Mouse (Mus musculus) ES-E14 (cell line): ENCODE results near the gene Glis2. TPM values are rescaled to one million over a fixed set of nuclear protein-coding genes. Genes with fewer than 3 reads are reported as not detected.
A peak's percentile ranks its signal among the peaks of the same experiment; 100 is the strongest.

Experiments
- DNase-seq: peaks from one replicate; pipeline ENCODE4 v3.0.0-alpha.2; 2013; ENCODE audit warnings: low read depth, low spot score
- H3K27ac ChIP-seq: 2 replicates; pipeline ENCODE4 v1.5.1; 2012; ENCODE audit warnings: low read depth, mild to moderate bottlenecking, low read length, moderate library complexity, mixed read lengths; ENCODE audit not compliant: poor library complexity, insufficient read depth, severe bottlenecking
- H3K36me3 ChIP-seq: 2 replicates; pipeline ENCODE4 v1.6.1; 2012; ENCODE audit warnings: mild to moderate bottlenecking, low read length, moderate library complexity, mixed read lengths; ENCODE audit not compliant: control insufficient read depth, poor library complexity, insufficient read depth, severe bottlenecking
- H3K4me1 ChIP-seq, 2 experiments: fragments of 150-350 bp in 1 of 2; sonication (generic) in 1 of 2; 2 replicates each; pipeline ENCODE4 v1.6.1; 2012; ENCODE audit warnings: low read length in 2 of 2, mild to moderate bottlenecking in 1 of 2, mixed read lengths in 1 of 2; ENCODE audit not compliant: control insufficient read depth in 2 of 2, insufficient read depth in 2 of 2, poor library complexity in 1 of 2
- H3K4me3 ChIP-seq, 2 experiments: fragments of 150-350 bp in 1 of 2; sonication (generic) in 1 of 2; 2 replicates each; pipeline ENCODE4 v1.5.1; 2012; ENCODE audit warnings: low read length in 2 of 2, low read depth in 1 of 2, mild to moderate bottlenecking in 1 of 2, mixed read lengths in 1 of 2; ENCODE audit not compliant: insufficient read depth in 1 of 2, poor library complexity in 1 of 2, severe bottlenecking in 1 of 2
- H3K9ac ChIP-seq: 2 replicates; pipeline ENCODE4 v1.6.1; 2012; ENCODE audit warnings: low read depth, mild to moderate bottlenecking, low read length, mixed read lengths; ENCODE audit not compliant: poor library complexity, insufficient read depth, severe bottlenecking
- H3K9me3 ChIP-seq: fragments of 150-350 bp; sonication (generic); 2 replicates; pipeline ENCODE4 v1.6.1; 2012; ENCODE audit warnings: low read depth, mild to moderate bottlenecking, low read length; ENCODE audit not compliant: control insufficient read depth, insufficient read depth
- CHD2 ChIP-seq: IDR thresholded peaks from 2 replicates; pipeline ENCODE4 v1.6.1; 2014; ENCODE audit warnings: mild to moderate bottlenecking, low read depth, low read length, inconsistent platforms
- HCFC1 ChIP-seq: IDR thresholded peaks from 2 replicates; pipeline ENCODE4 v1.6.1; 2012; ENCODE audit warnings: low read length, inconsistent platforms, borderline replicate concordance; ENCODE audit not compliant: insufficient read depth
- MAFK ChIP-seq: IDR thresholded peaks from 2 replicates; pipeline ENCODE4 v1.6.1; 2014; ENCODE audit warnings: mild to moderate bottlenecking, low read depth, low read length, inconsistent platforms; ENCODE audit not compliant: insufficient read depth
- ZC3H11A ChIP-seq: IDR thresholded peaks from 2 replicates; pipeline ENCODE4 v1.6.1; 2012; ENCODE audit warnings: low read depth, mild to moderate bottlenecking, inconsistent platforms, low read length, borderline replicate concordance
- ZNF384 ChIP-seq: IDR thresholded peaks from 2 replicates; pipeline ENCODE4 v1.6.1; 2012; ENCODE audit warnings: low read depth, low read length, inconsistent platforms
- in situ Hi-C, 2 experiments: fragments of 600-800 bp; cut with MboI; formaldehyde crosslinking; loops; one replicate each; pipeline ENCODE4 v1.15.1; 2025; ENCODE audit warnings: low sequenced_read_pairs in 2 of 2, inconsistent platforms in 1 of 2; ENCODE audit not compliant: unreplicated experiment in 2 of 2
- total RNA-seq: library from RNA; depleted of rRNA; stranded (reverse); fragments of 300-350 nt; gene quantifications from 2 replicates; pipeline ENCODE4 v1.2.3, GENCODE M21; 2012

The Glis2 gene
- total RNA-seq, 1 experiment = 18.2 TPM

DNA sequence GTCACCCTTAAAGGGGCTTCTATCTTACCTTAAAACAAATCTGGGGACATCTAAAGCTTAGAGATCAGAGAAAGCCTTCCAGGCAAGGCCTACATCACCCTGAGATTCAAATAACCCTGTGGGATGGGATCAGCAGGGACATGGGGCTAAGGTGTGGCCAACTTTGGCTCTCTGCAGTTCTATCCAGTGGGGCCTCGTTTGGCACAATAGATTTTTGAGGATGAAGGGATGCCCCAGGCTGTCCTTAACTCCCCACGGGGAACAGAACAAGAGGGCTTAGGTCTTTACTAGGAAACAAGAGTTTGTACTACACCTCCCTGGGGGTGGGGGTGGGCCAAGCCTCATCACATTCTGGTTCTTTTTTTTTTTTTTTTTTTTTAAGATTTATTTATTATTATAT, 64.8 kb downstream of the Glis2 start:
- H3K9ac ChIP-seq = peak overlapping the region; percentile 42; the same call in 1 of the 2 replicates
- in situ Hi-C loops = no loop called here
- no peak for DNase-seq

DNA sequence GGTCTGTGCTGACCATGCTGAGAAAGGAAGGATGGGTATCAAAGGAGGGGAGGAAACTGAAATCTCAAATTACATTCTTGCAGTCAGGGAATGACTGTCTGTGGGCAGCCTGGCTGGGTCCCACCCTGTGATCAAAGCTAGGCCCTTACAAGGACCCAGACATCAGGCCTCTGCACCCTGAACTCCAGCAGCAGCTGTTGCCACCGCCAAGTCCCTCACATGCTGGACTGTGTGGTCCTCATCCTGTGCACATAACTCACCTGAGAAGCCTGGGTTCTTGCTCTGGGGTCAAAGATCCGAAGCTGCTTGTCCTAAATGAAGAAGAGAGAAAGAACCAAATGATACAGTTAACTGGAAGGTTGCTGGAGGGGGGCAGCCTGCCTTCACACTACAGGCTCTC, 67.1 kb downstream of the Glis2 start:
- TF ChIP-seq HCFC1 (no peak), MAFK (no peak), ZNF384 (no peak), CHD2 (no peak), ZC3H11A (no peak)
- H3K4me3 ChIP-seq = no peak overlapping the region
- H3K36me3 ChIP-seq = peaks cover 1% of the 10 kb centered on the region; the same call in 1 of the 2 replicates
- no peaks in the 10 kb centered on the region for H3K9me3 ChIP-seq
- peaks cover 0 to 14% of the 10 kb centered on the region in 2 experiments; a peak in 2 of 4 replicates for H3K4me1 ChIP-seq
- DNase-seq = no peak
- in situ Hi-C loops = no loop called here
- H3K9ac ChIP-seq = no peak overlapping the region
- no peak overlapping the region for H3K27ac ChIP-seq

More for the DNA sequence above, 64.8 kb downstream of the Glis2 start:
- no peaks in the 10 kb centered on the region for H3K9me3 ChIP-seq
- peak overlapping the region; percentile 24; the same call in 1 of the 2 replicates for H3K27ac ChIP-seq
- peaks cover 0 to 18% of the 10 kb centered on the region in 2 experiments; a peak in 2 of 4 replicates for H3K4me1 ChIP-seq
- H3K36me3 ChIP-seq = peaks cover 8% of the 10 kb centered on the region; the same call in 1 of the 2 replicates
- H3K4me3 ChIP-seq = no peak overlapping the region
- TF ChIP-seq MAFK (no peak), HCFC1 (no peak), ZC3H11A (no peak), CHD2 (no peak)

DNA sequence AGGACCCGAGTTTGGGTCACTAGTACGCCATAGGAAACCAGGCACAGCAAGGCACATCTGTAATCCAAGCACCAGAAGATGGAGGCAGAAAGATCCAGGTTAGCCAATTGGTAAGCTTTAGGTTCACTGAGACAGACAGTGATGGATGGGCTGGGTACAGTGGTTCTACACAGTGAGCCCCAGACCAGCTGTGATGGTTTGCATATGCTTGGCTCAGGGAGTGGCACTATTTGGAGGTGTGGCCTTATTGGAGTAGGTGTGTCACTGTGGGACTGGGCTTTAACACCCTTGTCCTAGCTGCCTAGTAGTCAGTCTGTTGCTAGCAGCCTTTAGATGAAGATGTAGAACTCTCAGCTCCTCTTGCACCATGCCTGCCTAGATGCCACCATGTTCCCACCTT, 69.3 kb downstream of the Glis2 start:
- no peak overlapping the region for H3K4me3 ChIP-seq
- H3K36me3 ChIP-seq = peaks cover 3% of the 10 kb centered on the region; the same call in 1 of the 2 replicates
- DNase-seq = no peak
- H3K9me3 ChIP-seq = no peaks in the 10 kb centered on the region
- no peak overlapping the region for H3K27ac ChIP-seq
- in situ Hi-C loops = no loop called here
- H3K4me1 ChIP-seq = peaks cover 0 to 8% of the 10 kb centered on the region in 2 experiments; a peak in 2 of 4 replicates
- no peak for TF ChIP-seq CHD2
- no peak for TF ChIP-seq ZNF384
- no peak for TF ChIP-seq MAFK
- TF ChIP-seq HCFC1 = no peak
- no peak for TF ChIP-seq ZC3H11A
- no peak overlapping the region for H3K9ac ChIP-seq

DNA sequence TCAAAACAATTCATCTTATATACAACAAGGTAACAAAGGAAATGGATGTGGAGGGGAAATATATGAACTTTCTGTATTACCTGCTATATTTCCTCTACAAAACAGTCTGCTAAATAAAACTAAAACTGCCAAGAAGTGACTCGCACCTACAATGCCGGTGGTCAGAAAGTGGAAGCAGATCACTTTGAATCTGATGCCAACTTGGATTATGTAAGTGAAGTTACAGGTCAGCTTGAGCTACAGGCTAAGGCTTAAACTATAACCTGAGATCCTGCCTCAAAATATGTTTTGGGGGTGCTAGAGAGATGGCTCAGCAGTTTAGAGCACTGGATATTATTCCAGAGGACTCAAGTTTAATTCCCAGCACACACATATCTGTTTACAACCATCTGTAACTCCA, 71.2 kb downstream of the Glis2 start:
- H3K27ac ChIP-seq = no peak overlapping the region
- DNase-seq = no peak
- no peak overlapping the region for H3K4me3 ChIP-seq
- peaks cover 8% of the 10 kb centered on the region; the same call in 1 of the 2 replicates for H3K36me3 ChIP-seq
- in situ Hi-C loops = loop anchor here in 1 of 2 experiments (5.0 kb wide), 1 partner anchor 33 kb away; no protein-coding TSS in a partner anchor
- no peaks in the 10 kb centered on the region for H3K9me3 ChIP-seq
- no peak overlapping the region for H3K9ac ChIP-seq
- TF ChIP-seq ZNF384 (no peak), HCFC1 (no peak)
- peaks cover 0 to 4% of the 10 kb centered on the region in 2 experiments; a peak in 1 of 4 replicates for H3K4me1 ChIP-seq
